Mouse (Mus musculus) kidney, embryonic 16.5 days (tissue): Measurements from ENCODE around the gene Gm21060. TPM values are rescaled to one million over a fixed set of nuclear protein-coding genes. Genes with fewer than 3 reads are reported as not detected.
"Not testable (repeated sequence)": the region's sequence is repeated elsewhere in the genome, so short reads cannot be mapped to it uniquely, and the experiment has no call there.

Experiments used
- ATAC-seq: fragments of 200-750 bp; cut with Nextera tagmentation; 2 replicates; pipeline ENCODE4 v1.8.0; 2017; ENCODE audit warnings: moderate TSS enrichment; ENCODE audit not compliant: low FRiP score, low TSS enrichment
- H3K27ac ChIP-seq: fragments of 300-500 bp; sonication (generic); 2 replicates; pipeline ENCODE4 v1.5.1; 2014; ENCODE audit warnings: low read length
- H3K27me3 ChIP-seq: fragments of 300-500 bp; sonication (generic); 2 replicates; pipeline ENCODE4 v1.6.1; 2014; ENCODE audit warnings: low read length, control low read depth, mixed read lengths; ENCODE audit not compliant: insufficient read depth
- H3K36me3 ChIP-seq: fragments of 300-500 bp; sonication (generic); 2 replicates; pipeline ENCODE4 v1.6.1; 2014; ENCODE audit warnings: low read length, control low read depth, mixed read lengths; ENCODE audit not compliant: insufficient read depth
- H3K4me1 ChIP-seq: fragments of 300-500 bp; sonication (generic); 2 replicates; pipeline ENCODE4 v1.6.1; 2014; ENCODE audit warnings: low read length, control low read depth, mixed read lengths; ENCODE audit not compliant: insufficient read depth
- H3K4me2 ChIP-seq: fragments of 300-500 bp; sonication (generic); replicated peaks from 2 replicates; pipeline ENCODE4 v1.6.1; 2014; ENCODE audit warnings: low read depth, low read length
- H3K4me3 ChIP-seq: fragments of 300-500 bp; sonication (generic); 2 replicates; pipeline ENCODE4 v1.5.1; 2014; ENCODE audit warnings: mild to moderate bottlenecking, low read length
- H3K9ac ChIP-seq: fragments of 300-500 bp; sonication (generic); replicated peaks from 2 replicates; pipeline ENCODE4 v1.6.1; 2014; ENCODE audit warnings: low read length
- H3K9me3 ChIP-seq: fragments of 300-500 bp; sonication (generic); 2 replicates; pipeline ENCODE4 v1.6.1; 2016; ENCODE audit warnings: low read length, control low read depth
- WGBS: fragments of 180-500 bp; shearing (Covaris S2); extraction: QIAGEN DNeasy Blood & Tissue Kit; methylation state at CpG from one replicate; pipeline ENCODE4 v1.1.7; 2014; 5-methylcytosine and 5-hydroxymethylcytosine counted together
- polyA plus RNA-seq: library from polyadenylated mRNA; unstranded; fragments of >200 nt; fragmentation: Nextera tagmentation; extraction: Ambion mirVana; gene quantifications from 2 replicates; pipeline ENCODE4 v1.2.1, GENCODE M21; 2015

Gm21060 gene
- not detected in 2 replicates for polyA plus RNA-seq

- Histone ChIP-seq H3K4me2 (no peak within 1 kb of the TSS), H3K36me3 (no peaks in the 10 kb centered on the region), H3K4me1 (no peaks in the 10 kb centered on the region), H3K9me3 (no peaks in the 10 kb centered on the region), H3K27me3 (no peaks in the 10 kb centered on the region), H3K9ac (no peak within 1 kb of the TSS), H3K27ac (no peak within 1 kb of the TSS), H3K4me3 (no peak within 1 kb of the TSS)
- no peak for ATAC-seq
- WGBS, result 91% methylated on average over 2 of the region's 2 CpGs
Observed at GRCm38 (mm10) chr19:61296969-61297368, at the start of gene Gm21060. Gm21060 (minus strand) TSS chr19:61297069.

GRCm38 (mm10) chr19:61320844-61321243 lies 24.0 kb upstream of the Gm21060 start:
- H3K36me3 ChIP-seq, H3K27ac ChIP-seq, H3K9ac ChIP-seq, H3K27me3 ChIP-seq, H3K4me3 ChIP-seq, ATAC-seq, H3K4me2 ChIP-seq, H3K4me1 ChIP-seq, H3K9me3 ChIP-seq: not testable (repeated sequence)
- WGBS, result 59% methylated on average over 3 of the region's 3 CpGs

GRCm38 (mm10) chr19:61313185-61313584 lies 16.3 kb upstream of the Gm21060 start:
- not testable (repeated sequence) for H3K4me2 ChIP-seq, H3K4me3 ChIP-seq, H3K27me3 ChIP-seq, ATAC-seq, H3K36me3 ChIP-seq, H3K4me1 ChIP-seq, H3K9me3 ChIP-seq, H3K27ac ChIP-seq, H3K9ac ChIP-seq
- 38% methylated on average over 11 of the region's 11 CpGs for WGBS

- not testable (repeated sequence) for H3K27ac ChIP-seq, H3K4me3 ChIP-seq, ATAC-seq, H3K27me3 ChIP-seq, H3K4me2 ChIP-seq, H3K36me3 ChIP-seq, H3K9ac ChIP-seq, H3K4me1 ChIP-seq, H3K9me3 ChIP-seq
- 72% methylated on average over 9 of the region's 10 CpGs for WGBS
Observed at GRCm38 (mm10) chr19:61312400-61312799, 15.5 kb upstream of the Gm21060 start.

GRCm38 (mm10) chr19:61308083-61308482 lies 11.2 kb upstream of the Gm21060 start:
- not testable (repeated sequence) for H3K36me3 ChIP-seq, H3K9me3 ChIP-seq, H3K9ac ChIP-seq, H3K4me1 ChIP-seq, H3K4me2 ChIP-seq, ATAC-seq, H3K27me3 ChIP-seq, H3K27ac ChIP-seq, H3K4me3 ChIP-seq
- WGBS, result 85% methylated on average over 1 of the region's 1 CpGs

GRCm38 (mm10) chr19:61285033-61285432 lies 11.8 kb downstream of the Gm21060 start:
- H3K9me3 ChIP-seq, H3K4me2 ChIP-seq, H3K9ac ChIP-seq, ATAC-seq, H3K4me3 ChIP-seq, H3K27ac ChIP-seq, H3K27me3 ChIP-seq, H3K4me1 ChIP-seq, H3K36me3 ChIP-seq: not testable (repeated sequence)
- WGBS, result 77% methylated on average over 4 of the region's 4 CpGs

GRCm38 (mm10) chr19:61283581-61283980 lies 13.3 kb downstream of the Gm21060 start:
- no peaks in the 10 kb centered on the region for H3K9me3 ChIP-seq
- H3K27ac ChIP-seq, result no peak overlapping the region
- ATAC-seq, result no peak
- H3K4me3 ChIP-seq, result no peak overlapping the region
- no peaks in the 10 kb centered on the region for H3K4me1 ChIP-seq
- no peak overlapping the region for H3K9ac ChIP-seq
- 65% methylated on average over 1 of the region's 1 CpGs for WGBS
- no peak overlapping the region for H3K4me2 ChIP-seq
- no peaks in the 10 kb centered on the region for H3K27me3 ChIP-seq
- no peaks in the 10 kb centered on the region for H3K36me3 ChIP-seq

GRCm38 (mm10) chr19:61275446-61275845 lies 21.4 kb downstream of the Gm21060 start:
- no peaks in the 10 kb centered on the region for H3K27me3 ChIP-seq
- H3K4me1 ChIP-seq, result no peaks in the 10 kb centered on the region
- H3K27ac ChIP-seq, result no peak overlapping the region
- H3K4me3 ChIP-seq, result no peak overlapping the region
- H3K9me3 ChIP-seq, result no peaks in the 10 kb centered on the region
- H3K4me2 ChIP-seq, result no peak overlapping the region
- H3K9ac ChIP-seq, result no peak overlapping the region
- WGBS, result 90% methylated on average over 1 of the region's 1 CpGs
- H3K36me3 ChIP-seq, result no peaks in the 10 kb centered on the region
- ATAC-seq, result no peak

- ATAC-seq, H3K27ac ChIP-seq, H3K4me1 ChIP-seq, H3K27me3 ChIP-seq, H3K9me3 ChIP-seq, H3K4me2 ChIP-seq, H3K4me3 ChIP-seq, H3K36me3 ChIP-seq, H3K9ac ChIP-seq: not testable (repeated sequence)
- 24% methylated on average over 11 of the region's 11 CpGs for WGBS
Observed at GRCm38 (mm10) chr19:61269141-61269540, 27.7 kb downstream of the Gm21060 start.

- H3K4me1 ChIP-seq, result no peaks in the 10 kb centered on the region
- H3K36me3 ChIP-seq, result no peaks in the 10 kb centered on the region
- H3K4me2 ChIP-seq, result no peak overlapping the region
- H3K9ac ChIP-seq, result no peak overlapping the region
- no peaks in the 10 kb centered on the region for H3K27me3 ChIP-seq
- H3K9me3 ChIP-seq, result no peaks in the 10 kb centered on the region
- H3K27ac ChIP-seq, result no peak overlapping the region
- ATAC-seq, result no peak
- no peak overlapping the region for H3K4me3 ChIP-seq
- 22% methylated on average over 7 of the region's 7 CpGs for WGBS
Observed at GRCm38 (mm10) chr19:61267141-61267540, 29.7 kb downstream of the Gm21060 start.

GRCm38 (mm10) chr19:61266651-61267050 lies 30.2 kb downstream of the Gm21060 start:
- ATAC-seq, result no peak
- H3K27me3 ChIP-seq, result no peaks in the 10 kb centered on the region
- H3K9me3 ChIP-seq, result no peaks in the 10 kb centered on the region
- H3K36me3 ChIP-seq, result no peaks in the 10 kb centered on the region
- H3K27ac ChIP-seq, result no peak overlapping the region
- no peak overlapping the region for H3K9ac ChIP-seq
- H3K4me3 ChIP-seq, result no peak overlapping the region
- WGBS, result 4% methylated on average over 26 of the region's 26 CpGs
- no peaks in the 10 kb centered on the region for H3K4me1 ChIP-seq
- no peak overlapping the region for H3K4me2 ChIP-seq
